Comparison of ENCODE assay signal across 19 mouse cellular contexts in the genomic region with DNA sequence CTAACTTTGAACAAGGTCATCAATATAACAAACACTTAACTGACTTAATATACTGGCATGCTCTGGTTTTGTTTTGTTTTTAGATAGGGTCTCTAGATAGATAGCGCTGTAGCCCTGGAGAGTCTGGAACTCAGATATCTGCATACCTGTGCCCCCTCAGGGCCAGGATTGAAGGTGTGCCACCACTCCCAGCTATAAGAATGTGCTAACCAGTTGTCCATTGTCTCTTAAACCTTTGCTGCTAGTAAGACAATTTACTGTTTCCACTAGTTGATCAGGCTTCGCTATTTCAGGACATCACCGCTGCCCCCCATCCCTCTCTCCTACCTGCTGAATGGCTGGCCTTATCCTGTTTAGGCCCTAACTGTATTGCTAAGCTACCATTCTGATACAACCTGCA. TPM values are rescaled to one million over a fixed set of nuclear protein-coding genes. Genes with fewer than 3 reads are reported as not detected.
DNase-seq lines count a peak whose midpoint lies in the region; TF ChIP-seq lines count a peak whose summit lies in the region.
"Had no signal": no experiment of that assay in that cellular context is flagged by ENCODE, and none has a peak within 500 bp of the region (broad histone marks: within the 10 kb centered on the region; RNA-seq: fewer than 3 reads in every experiment).

No protein-coding gene starts in this region.

- no peak overlapping the region for H3K4me3 ChIP-seq in ES-Bruce4 (ENCODE audit: low read depth, low read length)
- H3K4me3 ChIP-seq: embryonic facial prominence, embryonic 13.5 days; embryonic facial prominence, embryonic 15.5 days; erythroblast, embryonic 14.5 days; forebrain, embryonic 10.5 days; forebrain, embryonic 12.5 days had no signal

- TF ChIP-seq CTCF in ES-Bruce4 (IDR thresholded peaks at IDR 0.05; ENCODE audit: low read depth, low read length): no peak

- DNase-seq in ES-CJ7 (ENCODE audit: low read depth, low spot score) (peak; percentile 34), ZHBTc4 (ENCODE audit: low read depth, low spot score) (peak; percentile 71)
- DNase-seq in embryo, embryonic 10 days (ENCODE audit: low spot score): no peak
- DNase-seq in adrenal gland, postnatal 4 days (ENCODE audit: low spot score in 2 of 2): no peak
- DNase-seq: adrenal gland, adult 2 months; adrenal gland, postnatal 10 days; adrenal gland, postnatal 25 days; cerebellum, adult 11-12 months; cerebellum, adult 2 months; cerebellum, adult 9-10 months; cerebellum, postnatal 10 days; cerebellum, postnatal 25 days; embryo, embryonic 11 days had no signal

- H3K27me3 ChIP-seq in ES-Bruce4 (ENCODE audit: control insufficient read depth, insufficient read depth, low read length, poor library complexity, severe bottlenecking): no peaks in the 10 kb centered on the region
- H3K27me3 ChIP-seq: embryonic facial prominence, embryonic 13.5 days; embryonic facial prominence, embryonic 15.5 days; forebrain, embryonic 12.5 days had no signal

- no peaks in the 10 kb centered on the region; the same call in 1 of the 2 replicates for H3K36me3 ChIP-seq in ES-Bruce4 (ENCODE audit: control insufficient read depth, insufficient read depth, low read length, poor library complexity, severe bottlenecking)

- H3K27ac ChIP-seq in ES-Bruce4 (ENCODE audit: insufficient read depth, low read length): peak overlapping the region; percentile 25; the same call in 1 of the 2 replicates
- H3K27ac ChIP-seq: embryonic facial prominence, embryonic 13.5 days; embryonic facial prominence, embryonic 15.5 days; forebrain, embryonic 10.5 days; forebrain, embryonic 12.5 days had no signal

- no peak for TF ChIP-seq POLR2A in ES-Bruce4 (IDR thresholded peaks at IDR 0.05; ENCODE audit: insufficient read depth, low read length)

- no peak for TF ChIP-seq EP300 in ES-Bruce4 (IDR thresholded peaks at IDR 0.05; ENCODE audit: insufficient read depth, low read depth, low read length)

- H3K9me3 ChIP-seq in ES-Bruce4 (replicated peaks; ENCODE audit: control insufficient read depth, insufficient read depth, low read length, poor library complexity, severe bottlenecking): no peaks in the 10 kb centered on the region
- H3K9me3 ChIP-seq: embryonic facial prominence, embryonic 13.5 days; embryonic facial prominence, embryonic 15.5 days; forebrain, embryonic 10.5 days; forebrain, embryonic 12.5 days had no signal

- no peak overlapping the region for H3K9ac ChIP-seq in ES-Bruce4 (ENCODE audit: low read depth, poor library complexity, severe bottlenecking)
- H3K9ac ChIP-seq: embryonic facial prominence, embryonic 13.5 days; embryonic facial prominence, embryonic 15.5 days; forebrain, embryonic 12.5 days had no signal

- H3K4me1 ChIP-seq in ES-Bruce4 (ENCODE audit: control insufficient read depth, insufficient read depth, low read length): peaks cover 4% of the 10 kb centered on the region
- H3K4me1 ChIP-seq: embryonic facial prominence, embryonic 13.5 days; embryonic facial prominence, embryonic 15.5 days; forebrain, embryonic 10.5 days; forebrain, embryonic 12.5 days had no signal

RNA-seq across cellular contexts. Expression of gene Ddb2, which starts 16.3 kb away (rescaled TPM):
- polyA plus RNA-seq in ES-Bruce4 (2011; ENCODE audit: insufficient read depth, insufficient read length, low read depth, missing spikeins): 19.3 and 22.3 TPM in 2 replicates
- total RNA-seq in adrenal gland, postnatal 4 days (2021): 10 to 100 TPM; 19.1 to 19.7 TPM

RNA-seq across cellular contexts. Expression of gene Acp2, which starts 17.8 kb away (rescaled TPM):
- polyA plus RNA-seq in ES-Bruce4 (2011; ENCODE audit: insufficient read depth, insufficient read length, low read depth, missing spikeins): 14.5 and 27.0 TPM in 2 replicates
- total RNA-seq in adrenal gland, postnatal 4 days (2021): 10 to 100 TPM; 47.3 TPM

RNA-seq across cellular contexts. Expression of gene Nr1h3, which starts 17.9 kb away (rescaled TPM):
- polyA plus RNA-seq in ES-Bruce4 (2011; ENCODE audit: insufficient read depth, insufficient read length, low read depth, missing spikeins): not detected in 2 replicates
- 10 to 100 TPM; 10.3 to 11.5 TPM for total RNA-seq in adrenal gland, postnatal 4 days (2021)

RNA-seq across cellular contexts. Expression of gene Pacsin3, which starts 35.3 kb away (rescaled TPM):
- polyA plus RNA-seq in ES-Bruce4 (2011; ENCODE audit: insufficient read depth, insufficient read length, low read depth, missing spikeins): 18.0 and 19.9 TPM in 2 replicates
- 100 to 1,000 TPM; 111 to 112 TPM for total RNA-seq in adrenal gland, postnatal 4 days (2021)
- polyA plus RNA-seq: erythroblast, embryonic 14.5 days had no signal

RNA-seq across cellular contexts. Expression of gene Madd, which starts 36.9 kb away (rescaled TPM):
- polyA plus RNA-seq in ES-Bruce4 (2011; ENCODE audit: insufficient read depth, insufficient read length, low read depth, missing spikeins): 3.7 and 7.3 TPM in 2 replicates
- total RNA-seq in adrenal gland, postnatal 4 days (2021): 10 to 100 TPM; 27.4 to 31.8 TPM

Comparison
In these comparisons a context has a peak if more than half of its experiments do, and no peak if none do; other contexts are left out.
1. DNase-seq: peak in ES-CJ7 (single experiment) and ZHBTc4 (single experiment); none in embryo, embryonic 10 days (single experiment) and adrenal gland, postnatal 4 days (0 of 2).